Mouse (Mus musculus) liver, adult 2 months (tissue): ENCODE data around the gene Tfap4.
A peak's percentile ranks its signal among the peaks of the same experiment; 100 is the strongest.

ENCODE experiments used
- CTCF ChIP-seq: fragments of 200-500 bp; IDR thresholded peaks from 2 replicates; pipeline ENCODE4 v1.5.1; 2011; ENCODE audit warnings: low read depth, low read length, control low read depth
- POLR2A ChIP-seq: fragments of 200-500 bp; IDR thresholded peaks from 2 replicates; pipeline ENCODE4 v1.6.1; 2011; ENCODE audit warnings: low read length, control low read depth; ENCODE audit not compliant: insufficient read depth; ENCODE audit errors: extremely low read depth

DNA sequence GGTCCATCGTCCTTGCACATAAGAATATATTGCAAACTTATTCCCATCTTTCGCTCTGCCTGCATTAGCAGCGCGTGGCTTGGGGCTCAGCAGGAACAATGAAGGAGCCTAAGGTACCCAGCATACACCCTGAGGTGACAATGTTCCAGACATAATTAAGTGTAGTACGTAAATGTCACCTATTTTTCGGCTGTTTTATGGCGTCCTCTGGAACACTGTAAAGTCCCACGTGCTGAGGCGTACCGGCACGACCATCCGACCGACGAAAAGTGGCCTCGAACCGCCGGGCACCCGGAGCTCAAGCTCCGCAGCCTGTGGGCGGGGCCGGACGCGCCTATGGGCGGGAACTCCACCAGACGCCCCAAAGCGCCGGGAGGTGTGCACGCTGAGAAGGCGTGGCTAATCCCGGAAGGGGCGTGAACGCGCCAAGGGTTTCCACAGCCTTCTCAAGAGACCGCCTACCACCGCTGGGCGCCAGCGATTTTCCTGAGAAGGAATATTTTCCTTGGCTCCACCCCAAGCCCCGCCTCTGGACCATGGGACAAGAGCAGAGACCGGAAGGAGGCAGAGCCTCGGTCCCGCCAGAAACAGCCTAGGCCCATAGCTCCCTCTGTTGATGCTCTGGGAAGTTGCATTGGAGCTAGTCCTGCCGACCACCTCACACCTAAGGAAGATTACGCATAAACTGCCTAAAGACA, 18.0 kb downstream of the Tfap4 start, which contains the start of gene Srl:
- TF ChIP-seq CTCF (peak; percentile 94), POLR2A (0 out of 2 replicates have a peak, but pooled peaks have one; percentile 27)
